Mouse (Mus musculus): ENCODE data around the gene Tnnc2.

Tnnc2 gene

DNA sequence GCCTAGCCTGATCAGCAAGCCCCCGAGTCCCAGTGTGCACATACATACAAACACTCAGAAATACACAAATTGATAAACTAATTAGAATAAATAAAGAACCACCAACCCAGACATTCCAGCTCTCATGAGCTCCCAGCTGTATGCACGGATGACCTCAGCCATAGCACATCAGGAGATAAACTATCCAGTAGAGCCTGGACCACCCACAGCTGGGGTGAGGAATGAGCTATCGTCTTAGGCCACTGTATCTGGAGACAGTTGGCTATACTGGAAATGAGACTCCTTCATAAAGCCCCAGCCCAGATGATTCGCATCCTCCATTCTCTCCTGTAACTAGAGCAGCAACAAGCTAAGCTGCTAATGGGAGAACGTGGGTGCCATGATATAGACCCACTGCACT is 44.9 kb downstream of the Tnnc2 start:
- no peak for DNase-seq

DNA sequence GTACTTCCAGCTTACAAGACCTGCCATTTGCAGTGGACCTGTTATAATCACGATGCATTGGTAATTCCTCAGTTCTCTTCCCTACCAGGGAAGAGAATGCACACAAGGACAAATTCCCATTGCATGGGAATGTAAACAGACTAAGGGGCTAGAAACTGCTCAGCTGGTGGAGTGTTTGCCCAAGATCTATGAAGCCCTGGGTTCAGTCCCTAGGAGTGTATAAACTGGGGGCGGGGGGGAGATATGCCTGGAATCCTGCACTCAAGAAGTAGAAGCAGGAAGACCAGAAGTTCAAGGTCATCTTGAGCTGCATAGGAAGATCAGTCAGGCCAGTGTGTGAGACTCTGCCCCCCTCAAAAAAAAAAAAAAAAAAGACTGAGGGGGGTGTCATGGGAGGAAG is 46.5 kb downstream of the Tnnc2 start:
- no peak for DNase-seq

DNA sequence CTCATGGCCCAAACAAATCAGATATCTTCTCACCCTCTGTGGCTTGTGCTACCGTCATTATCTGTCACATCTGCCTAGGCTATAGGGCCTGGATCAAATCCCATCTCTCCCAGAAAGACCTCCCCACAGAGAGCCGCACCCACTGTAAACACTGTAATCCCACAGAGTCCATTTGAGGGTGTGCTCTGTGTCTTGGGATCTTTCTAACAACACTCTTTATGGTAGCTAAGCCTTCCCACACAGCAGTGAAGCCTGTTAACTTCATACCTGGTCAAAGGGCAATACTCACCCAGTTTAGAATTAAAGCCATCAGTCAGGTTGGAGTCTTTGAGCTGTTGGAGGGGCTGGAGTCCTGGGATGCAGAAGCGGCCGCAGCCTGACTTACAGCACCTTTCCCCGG is 48.0 kb downstream of the Tnnc2 start:
- DNase-seq: no peak
